Mouse (Mus musculus) liver, embryonic 14.5 days (tissue): Measurements from ENCODE around the gene Kcnn1. TPM values are rescaled to one million over a fixed set of nuclear protein-coding genes. Genes with fewer than 3 reads are reported as not detected.
A peak's percentile ranks its signal among the peaks of the same experiment; 100 is the strongest.

Experiments
- ATAC-seq: fragments of 200-750 bp; cut with Nextera tagmentation; 2 replicates; pipeline ENCODE4 v1.8.0; 2017; ENCODE audit warnings: moderate number of reproducible peaks, mild to moderate bottlenecking, moderate library complexity; ENCODE audit not compliant: insufficient read depth
- DNase-seq, 3 experiments: peaks; one replicate each; pipeline ENCODE4 v3.0.0-alpha.2; 2012 to 2013; ENCODE audit warnings: low read depth in 3 of 3, low spot score in 3 of 3
- H3K27ac ChIP-seq: fragments of 300-500 bp; sonication (generic); 2 replicates; pipeline ENCODE4 v1.5.1; 2014; ENCODE audit warnings: moderate library complexity, mild to moderate bottlenecking, control low read depth, inconsistent platforms
- H3K27me3 ChIP-seq: fragments of 300-500 bp; sonication (generic); 2 replicates; pipeline ENCODE4 v1.6.1; 2014; ENCODE audit warnings: mild to moderate bottlenecking, low read length, moderate library complexity; ENCODE audit not compliant: control insufficient read depth, insufficient read depth
- H3K36me3 ChIP-seq: fragments of 300-500 bp; sonication (generic); replicated peaks from 2 replicates; pipeline ENCODE4 v1.6.1; 2014; ENCODE audit warnings: low read depth; ENCODE audit not compliant: control insufficient read depth, insufficient read depth
- H3K4me1 ChIP-seq, 2 experiments: fragments of 200-500 bp in 1 of 2; fragments of 300-500 bp in 1 of 2; sonication (generic) in 1 of 2; replicated peaks; 2 replicates each; pipeline ENCODE4 v1.6.1; 2012 to 2014; ENCODE audit warnings: antibody characterized with exemption in 1 of 2, inconsistent platforms in 1 of 2, low read length in 1 of 2; ENCODE audit not compliant: control insufficient read depth in 2 of 2, insufficient read depth in 2 of 2
- H3K4me2 ChIP-seq: fragments of 300-500 bp; sonication (generic); 2 replicates; pipeline ENCODE4 v1.6.1; 2014; ENCODE audit warnings: low read depth, mild to moderate bottlenecking, control low read depth, moderate library complexity
- H3K4me3 ChIP-seq, 2 experiments: fragments of 200-500 bp in 1 of 2; fragments of 300-500 bp in 1 of 2; sonication (generic) in 1 of 2; 2 replicates each; pipeline ENCODE4 v1.5.1; 2012 to 2014; ENCODE audit warnings: low read depth in 2 of 2, low read length in 2 of 2, mild to moderate bottlenecking in 2 of 2, control low read depth in 1 of 2, inconsistent platforms in 1 of 2, moderate library complexity in 1 of 2; ENCODE audit not compliant: insufficient read depth in 1 of 2
- H3K9ac ChIP-seq: fragments of 300-500 bp; sonication (generic); replicated peaks from 2 replicates; pipeline ENCODE4 v1.6.1; 2014; ENCODE audit warnings: mild to moderate bottlenecking, control low read depth, moderate library complexity
- H3K9me3 ChIP-seq: fragments of 300-500 bp; sonication (generic); 2 replicates; pipeline ENCODE4 v1.6.1; 2016; ENCODE audit warnings: low read length, mixed read lengths; ENCODE audit not compliant: control insufficient read depth
- CTCF ChIP-seq: IDR thresholded peaks from 2 replicates; pipeline ENCODE4 v1.5.1; 2016; ENCODE audit warnings: antibody characterized with exemption, low read depth, control low read depth
- EP300 ChIP-seq: IDR thresholded peaks from 2 replicates; pipeline ENCODE4 v1.6.1; 2016; ENCODE audit warnings: antibody characterized with exemption, low read depth
- WGBS: fragments of 180-500 bp; shearing (Covaris S2); extraction: QIAGEN DNeasy Blood & Tissue Kit; methylation state at CpG from one replicate; pipeline ENCODE4 v1.1.7; 2014; ENCODE audit not compliant: insufficient replicate concordance; 5-methylcytosine and 5-hydroxymethylcytosine counted together
- polyA plus RNA-seq, 2 experiments: library from polyadenylated mRNA; depleted of rRNA in 1 of 2; stranded (reverse) in 1 of 2; unstranded in 1 of 2; fragments of >200 nt; fragmentation: Nextera tagmentation in 1 of 2; extraction: Ambion mirVana in 1 of 2; gene quantifications; 2 replicates each; pipeline versions ENCODE4 v1.2.1 to v1.2.3; 2012 to 2014

Gene Kcnn1
- polyA plus RNA-seq, 2 experiments: 0.17 to 0.27 TPM

- Histone ChIP-seq H3K27me3 (peaks cover 41% of the 10 kb centered on the region), H3K4me3 (peak overlapping the region; percentile 63 to 65), H3K9me3 (no peaks in the 10 kb centered on the region), H3K27ac (peak overlapping the region; percentile 83), H3K4me1 (peaks cover 15 to 18% of the 10 kb centered on the region in 2 experiments), H3K4me2 (peak overlapping the region; percentile 76), H3K9ac (peak overlapping the region; percentile 69), H3K36me3 (no peaks in the 10 kb centered on the region)
- no peak for TF ChIP-seq CTCF
- DNase-seq (peak; percentile 96 to 100 (median 97)), ATAC-seq (peak; percentile 90)
- under 1% methylated on average over 44 of the region's 46 CpGs for WGBS
Measured at GRCm38 (mm10) chr8:70865350-70866000, 2.4 kb upstream of the Kcnn1 start.

DNA sequence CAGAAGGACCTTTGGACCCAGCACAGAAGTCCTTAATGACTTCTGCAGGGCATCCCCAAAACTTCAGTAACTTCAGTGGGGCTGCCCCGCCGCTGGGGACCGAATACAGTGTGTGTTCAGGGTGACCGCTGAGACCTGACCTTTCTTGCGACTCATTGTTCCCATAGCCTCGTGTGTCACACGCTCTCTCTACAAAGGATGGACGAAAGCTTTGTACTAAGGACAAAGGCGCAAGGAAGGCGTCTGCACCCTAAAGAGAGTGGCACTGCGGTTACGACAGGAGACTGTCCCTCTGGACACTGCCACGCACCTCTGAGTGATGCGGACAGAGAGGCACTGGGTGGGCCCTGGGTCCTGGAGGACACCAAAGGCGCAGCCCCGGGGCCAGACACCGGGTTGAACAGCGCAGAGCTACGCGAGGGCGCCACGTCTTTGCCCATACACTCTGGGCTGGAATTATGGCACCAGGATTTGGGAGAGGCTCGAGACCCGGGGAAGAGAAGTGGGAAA lies 1.7 kb upstream of the Kcnn1 start:
- no peaks in the 10 kb centered on the region for H3K9me3 ChIP-seq
- H3K4me1 ChIP-seq: peaks cover 15 to 18% of the 10 kb centered on the region in 2 experiments
- H3K4me2 ChIP-seq: peak overlapping the region; percentile 76
- WGBS: 2% methylated on average over 24 of the region's 24 CpGs
- ATAC-seq: no peak
- H3K36me3 ChIP-seq: no peaks in the 10 kb centered on the region
- H3K27me3 ChIP-seq: peaks cover 41% of the 10 kb centered on the region
- TF ChIP-seq EP300: no peak
- TF ChIP-seq CTCF: no peak
- no peak for DNase-seq
- H3K27ac ChIP-seq: no peak overlapping the region
- peak overlapping the region; percentile 69; the same call in 1 of the 2 replicates for H3K9ac ChIP-seq
- H3K4me3 ChIP-seq: peak overlapping the region; percentile 63 to 65

- H3K27ac ChIP-seq: no peak overlapping the region
- no peak for TF ChIP-seq CTCF
- no peak for TF ChIP-seq EP300
- no peaks in the 10 kb centered on the region for H3K36me3 ChIP-seq
- no peak for ATAC-seq
- H3K9ac ChIP-seq: no peak overlapping the region
- H3K4me1 ChIP-seq: peaks cover 13 to 15% of the 10 kb centered on the region in 2 experiments
- 1% methylated on average over 46 of the region's 46 CpGs for WGBS
- H3K4me3 ChIP-seq: peak overlapping the region in 1 of 2 experiments; percentile 21; a peak in 1 of 4 replicates
- no peaks in the 10 kb centered on the region for H3K9me3 ChIP-seq
- peaks cover 41% of the 10 kb centered on the region for H3K27me3 ChIP-seq
- no peak for DNase-seq
- H3K4me2 ChIP-seq: peak overlapping the region; percentile 76
Measured at GRCm38 (mm10) chr8:70863956-70864711, 1.1 kb upstream of the Kcnn1 start.

- TF ChIP-seq EP300 (no peak), CTCF (no peak)
- H3K4me2 ChIP-seq: no peak overlapping the region
- H3K9me3 ChIP-seq: no peaks in the 10 kb centered on the region
- 0 out of 4 replicates have a peak, but pooled peaks cover 0 to 2% of the 10 kb centered on the region in 2 experiments for H3K4me1 ChIP-seq
- no peak overlapping the region; the same call in 1 of the 2 replicates for H3K9ac ChIP-seq
- no peak overlapping the region for H3K27ac ChIP-seq
- no peak for DNase-seq
- no peak overlapping the region for H3K4me3 ChIP-seq
- ATAC-seq: no peak
- H3K27me3 ChIP-seq: peaks cover 14% of the 10 kb centered on the region
- 24% methylated on average over 4 of the region's 4 CpGs for WGBS
- no peaks in the 10 kb centered on the region for H3K36me3 ChIP-seq
Measured at GRCm38 (mm10) chr8:70857516-70857915, 5.5 kb downstream of the Kcnn1 start.
